ENCODE assay signal across 9 mouse cellular contexts in the genomic region with DNA sequence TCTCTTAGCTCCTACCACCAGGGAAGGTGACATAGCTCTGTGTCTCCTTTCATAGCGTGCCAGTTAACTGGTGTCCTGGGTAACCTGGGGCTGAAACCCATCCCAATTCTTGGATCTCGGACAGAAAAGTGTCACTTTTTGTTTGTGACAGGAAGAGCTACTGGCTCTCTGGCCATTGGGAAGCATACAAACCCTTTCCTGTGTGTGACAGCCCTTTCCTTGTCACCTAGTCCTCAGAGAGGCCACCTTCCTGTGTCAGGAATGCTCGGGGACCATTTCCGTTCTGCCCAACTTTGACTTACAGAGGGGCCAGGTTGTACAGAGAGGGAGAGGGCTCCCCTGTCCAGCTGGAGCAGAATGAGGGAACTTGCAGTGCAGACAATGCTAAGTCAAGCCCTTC. TPM values are rescaled to one million over a fixed set of nuclear protein-coding genes. Genes with fewer than 3 reads are reported as not detected.
DNase-seq lines count a peak whose midpoint lies in the region; ATAC-seq and TF ChIP-seq lines count a peak whose summit lies in the region.
"Had no signal": no experiment of that assay in that cellular context is flagged by ENCODE, and none has a peak within 500 bp of the region (broad histone marks: within the 10 kb centered on the region; RNA-seq: fewer than 3 reads in every experiment).

No protein-coding gene starts in this region.

- no peak overlapping the region for H3K4me2 ChIP-seq in heart, embryonic 15.5 days
- no peak overlapping the region for H3K4me2 ChIP-seq in stomach, embryonic 15.5 days

- H3K36me3 ChIP-seq in liver, adult 2 months (ENCODE audit: control insufficient read depth, insufficient read depth, low read length): peaks cover 1% of the 10 kb centered on the region; the same call in 1 of the 2 replicates
- peaks cover 1% of the 10 kb centered on the region for H3K36me3 ChIP-seq in heart, embryonic 15.5 days
- peaks cover 2% of the 10 kb centered on the region; the same call in 1 of the 2 replicates for H3K36me3 ChIP-seq in stomach, embryonic 15.5 days

- no peak for DNase-seq in liver, adult 2 months (ENCODE audit: extremely low read depth, low read depth, low spot score)
- DNase-seq in liver: no peak
- peak; percentile 46 for DNase-seq in kidney, postnatal 10 days
- no peak for DNase-seq in cerebellum, adult 11-12 months
- DNase-seq: cerebellum, postnatal 10 days; thymus, postnatal 36 days had no signal

- peaks cover 12% of the 10 kb centered on the region for H3K4me1 ChIP-seq in liver, adult 2 months (ENCODE audit: control insufficient read depth, insufficient read depth, low read length)
- peaks cover 61% of the 10 kb centered on the region for H3K4me1 ChIP-seq in heart, embryonic 15.5 days (replicated peaks)
- peaks cover 32% of the 10 kb centered on the region for H3K4me1 ChIP-seq in stomach, embryonic 15.5 days

- H3K9ac ChIP-seq in liver, adult 2 months (ENCODE audit: low read depth, low read length): no peak overlapping the region
- no peak overlapping the region for H3K9ac ChIP-seq in heart, embryonic 15.5 days
- no peak overlapping the region for H3K9ac ChIP-seq in stomach, embryonic 15.5 days

- H3K27me3 ChIP-seq in liver, adult 2 months (ENCODE audit: control insufficient read depth, insufficient read depth, low read length): no peaks in the 10 kb centered on the region
- H3K27me3 ChIP-seq in heart, embryonic 15.5 days: no peaks in the 10 kb centered on the region
- no peaks in the 10 kb centered on the region for H3K27me3 ChIP-seq in stomach, embryonic 15.5 days (replicated peaks)

- no peak for TF ChIP-seq CTCF in liver, adult 2 months (IDR thresholded peaks at IDR 0.05; ENCODE audit: low read depth, low read length)

- H3K27ac ChIP-seq in liver, adult 2 months (replicated peaks; ENCODE audit: insufficient read depth, low read depth, low read length): peak overlapping the region; percentile 44
- peak overlapping the region; percentile 97 for H3K27ac ChIP-seq in heart, embryonic 15.5 days
- H3K27ac ChIP-seq in stomach, embryonic 15.5 days: peak overlapping the region; percentile 88; the same call in 1 of the 2 replicates

- no peak for TF ChIP-seq POLR2A in liver, adult 2 months (IDR thresholded peaks at IDR 0.05; ENCODE audit: extremely low read depth, insufficient read depth, low read length)

- WGBS in liver, adult 2 months: 78% methylated on average over 4 of the region's 4 CpGs
- 53% methylated on average over 4 of the region's 4 CpGs for WGBS in heart, embryonic 15.5 days
- WGBS in stomach, embryonic 15.5 days: 72% methylated on average over 4 of the region's 4 CpGs

- no peak; the same call in 1 of the 2 replicates for ATAC-seq in heart, embryonic 15.5 days (replicated peaks; ENCODE audit: insufficient number of reproducible peaks, insufficient read depth, low FRiP score, low read depth)
- ATAC-seq in stomach, embryonic 15.5 days (ENCODE audit: insufficient read depth, low FRiP score, low read depth): no peak
- no peak for ATAC-seq in inflammation-experienced regulatory T-cells, adult 6 months

- H3K4me3 ChIP-seq in liver, adult 2 months (ENCODE audit: insufficient read depth, low read depth, low read length): no peak overlapping the region
- H3K4me3 ChIP-seq in heart, embryonic 15.5 days: no peak overlapping the region
- H3K4me3 ChIP-seq in stomach, embryonic 15.5 days (replicated peaks): no peak overlapping the region

- H3K9me3 ChIP-seq in heart, embryonic 15.5 days (replicated peaks): no peaks in the 10 kb centered on the region
- H3K9me3 ChIP-seq in stomach, embryonic 15.5 days: no peaks in the 10 kb centered on the region

- H3K79me2 ChIP-seq in liver, adult 2 months (ENCODE audit: control insufficient read depth, insufficient read depth, low read length): no peaks in the 10 kb centered on the region

RNA-seq across cellular contexts. Expression of a gene that starts 9.2 kb away (rescaled TPM):
- 3.0 and 3.3 TPM in 2 replicates for total RNA-seq in liver, adult 2 months (2014; rRNA removed)
- polyA plus RNA-seq in liver, adult 2 months (2012; rRNA removed): 6.2 and 8.9 TPM in 2 replicates
- polyA plus RNA-seq in heart, embryonic 15.5 days (2015; fragmentation: Nextera tagmentation; extraction: Ambion mirVana): 20.2 and 23.3 TPM in 2 replicates
- polyA plus RNA-seq in stomach, embryonic 15.5 days (2015; fragmentation: Nextera tagmentation; extraction: Ambion mirVana): 11.5 and 11.9 TPM in 2 replicates
- 10 to 100 TPM in 2 of 3 experiments, 1 to 10 TPM in 1; 7.0 to 20.8 (median 13.3) TPM for polyA plus RNA-seq in inflammation-experienced regulatory T-cells, adult 6 months (2017; shearing (Covaris generic))

RNA-seq across cellular contexts. Expression of a gene that starts 24.5 kb away (rescaled TPM):
- total RNA-seq in liver, adult 2 months (2014; rRNA removed): 82.1 and 94.2 TPM in 2 replicates
- polyA plus RNA-seq in liver, adult 2 months (2012; rRNA removed): 98.3 and 103 TPM in 2 replicates
- polyA plus RNA-seq in heart, embryonic 15.5 days (2015; fragmentation: Nextera tagmentation; extraction: Ambion mirVana): 131 and 151 TPM in 2 replicates
- polyA plus RNA-seq in stomach, embryonic 15.5 days (2015; fragmentation: Nextera tagmentation; extraction: Ambion mirVana): 200 and 222 TPM in 2 replicates
- polyA plus RNA-seq in inflammation-experienced regulatory T-cells, adult 6 months (2017; shearing (Covaris generic)): 100 to 1,000 TPM; 224 to 286 (median 240) TPM

RNA-seq across cellular contexts. Expression of a gene that starts 36.8 kb away (rescaled TPM):
- 5.1 and 6.4 TPM in 2 replicates for total RNA-seq in liver, adult 2 months (2014; rRNA removed)
- 22.5 and 27.1 TPM in 2 replicates for polyA plus RNA-seq in liver, adult 2 months (2012; rRNA removed)
- polyA plus RNA-seq in heart, embryonic 15.5 days (2015; fragmentation: Nextera tagmentation; extraction: Ambion mirVana): 20.4 and 31.6 TPM in 2 replicates
- polyA plus RNA-seq in stomach, embryonic 15.5 days (2015; fragmentation: Nextera tagmentation; extraction: Ambion mirVana): 49.7 and 51.8 TPM in 2 replicates
- polyA plus RNA-seq in inflammation-experienced regulatory T-cells, adult 6 months (2017; shearing (Covaris generic)): 10 to 100 TPM in 1 of 3 experiments, 1 to 10 TPM in 2; 5.5 to 10.8 (median 9.2) TPM

RNA-seq across cellular contexts. Expression of a gene that starts 41.4 kb away (rescaled TPM):
- 29.2 and 36.0 TPM in 2 replicates for total RNA-seq in liver, adult 2 months (2014; rRNA removed)
- 29.9 and 33.8 TPM in 2 replicates for polyA plus RNA-seq in liver, adult 2 months (2012; rRNA removed)
- polyA plus RNA-seq in heart, embryonic 15.5 days (2015; fragmentation: Nextera tagmentation; extraction: Ambion mirVana): 207 and 240 TPM in 2 replicates
- 308 and 336 TPM in 2 replicates for polyA plus RNA-seq in stomach, embryonic 15.5 days (2015; fragmentation: Nextera tagmentation; extraction: Ambion mirVana)
- polyA plus RNA-seq in inflammation-experienced regulatory T-cells, adult 6 months (2017; shearing (Covaris generic)): 100 to 1,000 TPM; 109 to 122 (median 116) TPM

RNA-seq across cellular contexts. Expression of a gene that starts 41.6 kb away (rescaled TPM):
- total RNA-seq in liver, adult 2 months (2014; rRNA removed): 0.65 and 0.67 TPM in 2 replicates
- polyA plus RNA-seq in liver, adult 2 months (2012; rRNA removed): 0.25 and 0.65 TPM in 2 replicates
- 7.4 and 8.1 TPM in 2 replicates for polyA plus RNA-seq in heart, embryonic 15.5 days (2015; fragmentation: Nextera tagmentation; extraction: Ambion mirVana)
- 6.7 and 6.9 TPM in 2 replicates for polyA plus RNA-seq in stomach, embryonic 15.5 days (2015; fragmentation: Nextera tagmentation; extraction: Ambion mirVana)
- 1 to 10 TPM; 5.4 to 7.1 (median 5.9) TPM for polyA plus RNA-seq in inflammation-experienced regulatory T-cells, adult 6 months (2017; shearing (Covaris generic))

Comparison
In these comparisons a context has a peak if more than half of its experiments do, and no peak if none do; other contexts are left out.
1. H3K27ac ChIP-seq: peak in every context shown above with its lines; median percentile 97 in heart, embryonic 15.5 days; 88 in stomach, embryonic 15.5 days; 44 in liver, adult 2 months.